Mouse (Mus musculus): ENCODE results near the gene Irf2bp2. TPM values are rescaled to one million over a fixed set of nuclear protein-coding genes. Genes with fewer than 3 reads are reported as not detected.

The Irf2bp2 gene
- total RNA-seq, 1 experiment from 2014 or later, result 97.2 TPM

GRCm38 (mm10) chr8:126567674-126568073 is 26.1 kb downstream of the Irf2bp2 start:
- DNase-seq, result peak; percentile 46

- DNase-seq, result peak; percentile 61
These were observed 27.2 kb downstream of the Irf2bp2 start for GRCm38 (mm10) chr8:126566446-126567062.

- DNase-seq, result peak; percentile 64
These were observed 27.8 kb downstream of the Irf2bp2 start for GRCm38 (mm10) chr8:126565954-126566445.

- DNase-seq, result no peak
These were observed 28.5 kb downstream of the Irf2bp2 start for GRCm38 (mm10) chr8:126565231-126565781.

GRCm38 (mm10) chr8:126564551-126565154 is 29.1 kb downstream of the Irf2bp2 start:
- no peak for DNase-seq

GRCm38 (mm10) chr8:126561316-126561841 is 32.4 kb downstream of the Irf2bp2 start:
- no peak for DNase-seq

GRCm38 (mm10) chr8:126558400-126558953 is 35.3 kb downstream of the Irf2bp2 start:
- no peak for DNase-seq

- no peak for DNase-seq
These were observed 36.4 kb downstream of the Irf2bp2 start for GRCm38 (mm10) chr8:126557403-126557802.

GRCm38 (mm10) chr8:126556691-126557090 is 37.1 kb downstream of the Irf2bp2 start:
- no peak for DNase-seq

- DNase-seq, result no peak
These were observed 39.0 kb downstream of the Irf2bp2 start for GRCm38 (mm10) chr8:126554741-126555140.

- peak; percentile 17 for DNase-seq
These were observed 41.9 kb downstream of the Irf2bp2 start for GRCm38 (mm10) chr8:126551871-126552270.

GRCm38 (mm10) chr8:126550944-126551357 is 42.8 kb downstream of the Irf2bp2 start:
- DNase-seq, result peak; percentile 91

- peak; percentile 67 for DNase-seq
These were observed 45.9 kb downstream of the Irf2bp2 start for GRCm38 (mm10) chr8:126547841-126548240.

GRCm38 (mm10) chr8:126547361-126547760 is 46.4 kb downstream of the Irf2bp2 start:
- DNase-seq, result no peak

GRCm38 (mm10) chr8:126546480-126546879 is 47.3 kb downstream of the Irf2bp2 start:
- no peak for DNase-seq

GRCm38 (mm10) chr8:126543407-126543806 is 50.4 kb downstream of the Irf2bp2 start:
- no peak for DNase-seq

- no peak for DNase-seq
These were observed 51.0 kb downstream of the Irf2bp2 start for GRCm38 (mm10) chr8:126542757-126543156.

- DNase-seq, result no peak
These were observed 51.6 kb downstream of the Irf2bp2 start for GRCm38 (mm10) chr8:126542090-126542689.

- DNase-seq, result peak; percentile 50
These were observed 53.5 kb downstream of the Irf2bp2 start for GRCm38 (mm10) chr8:126540298-126540697.

- peak; percentile 62 for DNase-seq
These were observed 54.3 kb downstream of the Irf2bp2 start for GRCm38 (mm10) chr8:126539355-126540093.

- DNase-seq, result peak; percentile 44
These were observed 55.0 kb downstream of the Irf2bp2 start for GRCm38 (mm10) chr8:126538648-126539354.

All from adrenal gland, postnatal 14 days (tissue).